Mouse (Mus musculus) hindbrain, embryonic 11.5 days (tissue): ENCODE measurements at regions not wholly inside any gene's neighbourhood (a gene's known extent, or its start where the extent isn't known, plus 50 kb on each side); places are given as distances from the start of the nearest gene placed in this dataset.

Source experiments
- ATAC-seq: fragments of 200-750 bp; cut with Nextera tagmentation; 2 replicates; pipeline ENCODE4 v1.8.0; 2017; ENCODE audit warnings: mild to moderate bottlenecking, moderate TSS enrichment, moderate library complexity; ENCODE audit not compliant: low FRiP score
- DNase-seq: peaks from one replicate; pipeline ENCODE4 v3.0.0-alpha.2; 2015; ENCODE audit warnings: low spot score
- H3K27ac ChIP-seq: fragments of 300-500 bp; sonication (generic); 2 replicates; pipeline ENCODE4 v1.5.1; 2014; ENCODE audit warnings: mild to moderate bottlenecking, low read depth, low read length
- H3K27me3 ChIP-seq: fragments of 300-500 bp; sonication (generic); 2 replicates; pipeline ENCODE4 v1.6.1; 2014; ENCODE audit warnings: mild to moderate bottlenecking, low read length, moderate library complexity, mixed read lengths; ENCODE audit not compliant: control insufficient read depth, insufficient read depth
- H3K36me3 ChIP-seq: fragments of 300-500 bp; sonication (generic); 2 replicates; pipeline ENCODE4 v1.6.1; 2014; ENCODE audit warnings: mild to moderate bottlenecking, low read length, moderate library complexity, mixed read lengths; ENCODE audit not compliant: control insufficient read depth, insufficient read depth
- H3K4me1 ChIP-seq: fragments of 300-500 bp; sonication (generic); replicated peaks from 2 replicates; pipeline ENCODE4 v1.6.1; 2014; ENCODE audit warnings: low read length, mixed read lengths; ENCODE audit not compliant: control insufficient read depth, insufficient read depth
- H3K4me2 ChIP-seq: fragments of 300-500 bp; sonication (generic); replicated peaks from 2 replicates; pipeline ENCODE4 v1.6.1; 2014; ENCODE audit warnings: mild to moderate bottlenecking, low read depth, low read length
- H3K4me3 ChIP-seq: fragments of 300-500 bp; sonication (generic); 2 replicates; pipeline ENCODE4 v1.5.1; 2014; ENCODE audit warnings: low read depth, low read length
- H3K9ac ChIP-seq: fragments of 300-500 bp; sonication (generic); 2 replicates; pipeline ENCODE4 v1.6.1; 2014; ENCODE audit warnings: low read depth, low read length
- H3K9me3 ChIP-seq: fragments of 300-500 bp; sonication (generic); 2 replicates; pipeline ENCODE4 v1.6.1; 2016; ENCODE audit warnings: low read length; ENCODE audit not compliant: control insufficient read depth
- WGBS: fragments of 180-500 bp; shearing (Covaris S2); extraction: QIAGEN DNeasy Blood & Tissue Kit; methylation state at CpG from one replicate; pipeline ENCODE4 v1.1.7; 2014; 5-methylcytosine and 5-hydroxymethylcytosine counted together

- no peaks in the 10 kb centered on the region for H3K27me3 ChIP-seq
- no peaks in the 10 kb centered on the region for H3K36me3 ChIP-seq
- no peak overlapping the region for H3K4me3 ChIP-seq
- H3K9ac ChIP-seq, result no peak overlapping the region
- DNase-seq, result no peak
- no peak for ATAC-seq
- H3K4me1 ChIP-seq, result no peaks in the 10 kb centered on the region
- WGBS, result 83% methylated on average over 4 of the region's 4 CpGs
- H3K27ac ChIP-seq, result no peak overlapping the region
- no peaks in the 10 kb centered on the region for H3K9me3 ChIP-seq
- H3K4me2 ChIP-seq, result no peak overlapping the region
These were observed 113.5 kb upstream of the B430218F22Rik start for GRCm38 (mm10) chr13:118272904-118273303.

- Histone ChIP-seq H3K9me3 (no peaks in the 10 kb centered on the region), H3K27me3 (no peaks in the 10 kb centered on the region), H3K36me3 (no peaks in the 10 kb centered on the region), H3K9ac (no peak overlapping the region), H3K4me2 (no peak overlapping the region), H3K4me3 (no peak overlapping the region), H3K27ac (no peak overlapping the region), H3K4me1 (no peaks in the 10 kb centered on the region)
- 85% methylated on average over 2 of the region's 2 CpGs for WGBS
- DNase-seq (no peak), ATAC-seq (no peak)
These were observed 105.5 kb upstream of the B430218F22Rik start for GRCm38 (mm10) chr13:118280956-118281355.

- whole genome bisulfite sequencing, result 82% methylated on average over 1 of the region's 1 CpGs
- Histone ChIP-seq H3K27me3 (no peaks in the 10 kb centered on the region), H3K36me3 (no peaks in the 10 kb centered on the region), H3K9ac (no peak overlapping the region), H3K4me2 (no peak overlapping the region), H3K4me1 (no peaks in the 10 kb centered on the region), H3K27ac (no peak overlapping the region), H3K4me3 (no peak overlapping the region), H3K9me3 (no peaks in the 10 kb centered on the region)
- no peak for ATAC-seq
- DNase-seq, result no peak
These were observed 92.7 kb upstream of the B430218F22Rik start for GRCm38 (mm10) chr13:118293728-118294127.

GRCm38 (mm10) chr13:118310080-118310479 is 76.3 kb upstream of the B430218F22Rik start:
- Histone ChIP-seq H3K4me1 (no peaks in the 10 kb centered on the region), H3K4me3 (no peak overlapping the region), H3K36me3 (no peaks in the 10 kb centered on the region), H3K9me3 (no peaks in the 10 kb centered on the region), H3K27me3 (no peaks in the 10 kb centered on the region), H3K27ac (no peak overlapping the region), H3K9ac (no peak overlapping the region), H3K4me2 (no peak overlapping the region)
- WGBS, result 97% methylated on average over 1 of the region's 1 CpGs
- no peak for DNase-seq
- no peak for ATAC-seq

- Histone ChIP-seq H3K4me1 (no peaks in the 10 kb centered on the region), H3K9me3 (no peaks in the 10 kb centered on the region), H3K27me3 (no peaks in the 10 kb centered on the region), H3K9ac (no peak overlapping the region), H3K27ac (no peak overlapping the region), H3K4me2 (no peak overlapping the region), H3K4me3 (no peak overlapping the region), H3K36me3 (no peaks in the 10 kb centered on the region)
- ATAC-seq, result no peak
- 85% methylated on average over 4 of the region's 4 CpGs for WGBS
- DNase-seq, result no peak
These were observed 72.8 kb upstream of the B430218F22Rik start for GRCm38 (mm10) chr13:118313676-118314075.
